Mouse (Mus musculus) CH12.LX (cell line): ENCODE measurements at regions not wholly inside any gene's neighbourhood (a gene's known extent, or its start where the extent isn't known, plus 50 kb on each side); places are given as distances from the start of the nearest gene placed in this dataset.
A peak's percentile ranks its signal among the peaks of the same experiment; 100 is the strongest.

Experiments
- DNase-seq: peaks from one replicate; pipeline ENCODE4 v3.0.0-alpha.2; 2013; ENCODE audit errors: extremely low read depth
- H3K27ac ChIP-seq: 2 replicates; pipeline ENCODE4 v1.5.1; 2012; ENCODE audit warnings: low read depth, mild to moderate bottlenecking, control low read depth, moderate library complexity; ENCODE audit not compliant: insufficient read depth
- H3K27me3 ChIP-seq: replicated peaks from 2 replicates; pipeline ENCODE3; 2012; ENCODE audit warnings: inconsistent platforms
- H3K36me3 ChIP-seq, 2 experiments: replicated peaks in 1 of 2; 2 replicates each; pipeline versions ENCODE3 to v1.6.1; 2012; ENCODE audit warnings: inconsistent platforms in 1 of 2, low read length in 1 of 2, mild to moderate bottlenecking in 1 of 2, mixed read lengths in 1 of 2, moderate library complexity in 1 of 2; ENCODE audit not compliant: control insufficient read depth in 1 of 2, insufficient read depth in 1 of 2
- H3K4me1 ChIP-seq, 2 experiments: 2 replicates each; pipeline ENCODE4 v1.6.1; 2012; ENCODE audit warnings: inconsistent platforms in 1 of 2, moderate library complexity in 1 of 2; ENCODE audit not compliant: insufficient read depth in 2 of 2, control insufficient read depth in 1 of 2
- H3K4me2 ChIP-seq: 2 replicates; pipeline ENCODE4 v1.6.1; 2012; ENCODE audit warnings: low read depth, mild to moderate bottlenecking, control low read depth; ENCODE audit not compliant: poor library complexity, insufficient read depth, severe bottlenecking
- H3K4me3 ChIP-seq, 3 experiments: fragments of 150-350 bp in 1 of 3; sonication (generic) in 1 of 3; replicated peaks in 1 of 3; 2 replicates each; pipeline versions ENCODE3 to v1.5.1; 2011 to 2012; ENCODE audit warnings: low read depth in 2 of 3, low read length in 2 of 3, mild to moderate bottlenecking in 2 of 3, moderate library complexity in 2 of 3, control low read depth in 1 of 3, improper control_type of control experiment in 1 of 3, inconsistent platforms in 1 of 3, mixed read lengths in 1 of 3; ENCODE audit not compliant: poor library complexity in 1 of 3
- H3K79me2 ChIP-seq: replicated peaks from 2 replicates; pipeline ENCODE4 v1.6.1; 2012; ENCODE audit warnings: mild to moderate bottlenecking, moderate library complexity; ENCODE audit not compliant: control insufficient read depth, poor library complexity, insufficient read depth, severe bottlenecking; ENCODE audit errors: extremely low read depth
- H3K9ac ChIP-seq: 2 replicates; pipeline ENCODE4 v1.6.1; 2012; ENCODE audit warnings: low read depth, mild to moderate bottlenecking, control low read depth, moderate library complexity; ENCODE audit not compliant: insufficient read depth
- H3K9me3 ChIP-seq: replicated peaks from 2 replicates; pipeline ENCODE3; 2012; ENCODE audit warnings: low read length, inconsistent platforms, mixed read lengths
- BHLHE40 ChIP-seq: IDR thresholded peaks from 2 replicates; pipeline ENCODE4 v1.6.1; 2011; ENCODE audit warnings: mild to moderate bottlenecking, low read depth, low read length, improper control_type of control experiment
- CHD2 ChIP-seq: IDR thresholded peaks from 2 replicates; pipeline ENCODE4 v1.6.1; 2011; ENCODE audit warnings: low read length, improper control_type of control experiment
- CTCF ChIP-seq, 2 experiments: IDR thresholded peaks in 1 of 2; conservative IDR thresholded peaks in 1 of 2; 2 replicates each; pipeline ENCODE4 v1.5.1; 2011 to 2012; ENCODE audit warnings: low read depth in 2 of 2, low read length in 2 of 2, improper control_type of control experiment in 1 of 2, inconsistent platforms in 1 of 2, mild to moderate bottlenecking in 1 of 2, moderate library complexity in 1 of 2
- E2F4 ChIP-seq: IDR thresholded peaks from 2 replicates; pipeline ENCODE4 v1.6.1; 2011; ENCODE audit warnings: low read depth, low read length, improper control_type of control experiment; ENCODE audit not compliant: insufficient replicate concordance
- ELF1 ChIP-seq: IDR thresholded peaks from 2 replicates; pipeline ENCODE4 v1.6.1; 2014; ENCODE audit warnings: low read depth, mild to moderate bottlenecking, inconsistent platforms, low read length, improper control_type of control experiment
- EP300 ChIP-seq: IDR thresholded peaks from 2 replicates; pipeline ENCODE4 v1.6.1; 2011; ENCODE audit warnings: low read length, improper control_type of control experiment
- ETS1 ChIP-seq: conservative IDR thresholded peaks from 2 replicates; pipeline ENCODE4 v1.6.1; 2012; ENCODE audit warnings: low read depth, mild to moderate bottlenecking, inconsistent platforms, low read length, improper control_type of control experiment, moderate library complexity
- MAZ ChIP-seq: IDR thresholded peaks from 2 replicates; pipeline ENCODE4 v1.6.1; 2012; ENCODE audit warnings: low read depth, mild to moderate bottlenecking, inconsistent platforms, low read length, improper control_type of control experiment, moderate library complexity
- MEF2A ChIP-seq: IDR thresholded peaks from 2 replicates; pipeline ENCODE4 v1.6.1; 2014; ENCODE audit warnings: low read depth, mild to moderate bottlenecking, inconsistent platforms, low read length, improper control_type of control experiment, borderline replicate concordance
- MXI1 ChIP-seq: IDR thresholded peaks from 2 replicates; pipeline ENCODE4 v1.6.1; 2011; ENCODE audit warnings: mild to moderate bottlenecking, low read depth, low read length, improper control_type of control experiment
- PAX5 ChIP-seq: IDR thresholded peaks from 2 replicates; pipeline ENCODE4 v1.6.1; 2012; ENCODE audit warnings: low read length, inconsistent platforms, mixed read lengths
- POLR2A ChIP-seq: IDR thresholded peaks from 2 replicates; pipeline ENCODE4 v1.6.1; 2011; ENCODE audit warnings: low read depth, mild to moderate bottlenecking, improper control_type of control experiment, low read length
- POLR2AphosphoS2 ChIP-seq: IDR thresholded peaks from 2 replicates; pipeline ENCODE4 v1.6.1; 2011; ENCODE audit warnings: low read depth, low read length, improper control_type of control experiment
- RAD21 ChIP-seq: IDR thresholded peaks from 2 replicates; pipeline ENCODE4 v1.6.1; 2011; ENCODE audit warnings: low read depth, mild to moderate bottlenecking, low read length, improper control_type of control experiment, moderate library complexity
- TCF12 ChIP-seq: IDR thresholded peaks from 2 replicates; pipeline ENCODE4 v1.6.1; 2014; ENCODE audit warnings: low read depth, mild to moderate bottlenecking, inconsistent platforms, low read length, improper control_type of control experiment
- UBTF ChIP-seq: IDR thresholded peaks from 2 replicates; pipeline ENCODE4 v1.6.1; 2012; ENCODE audit warnings: low read depth, mild to moderate bottlenecking, inconsistent platforms, low read length, improper control_type of control experiment, moderate library complexity
- USF1 ChIP-seq: IDR thresholded peaks from 2 replicates; pipeline ENCODE4 v1.6.1; 2014; ENCODE audit warnings: low read depth, mild to moderate bottlenecking, inconsistent platforms, low read length, improper control_type of control experiment
- USF2 ChIP-seq: conservative IDR thresholded peaks from 2 replicates; pipeline ENCODE4 v1.6.1; 2011; ENCODE audit warnings: low read depth, low read length, improper control_type of control experiment
- ZKSCAN1 ChIP-seq: IDR thresholded peaks from 2 replicates; pipeline ENCODE4 v1.6.1; 2012; ENCODE audit warnings: low read depth, inconsistent platforms, low read length, improper control_type of control experiment, borderline replicate concordance
- ZNF384 ChIP-seq: IDR thresholded peaks from 2 replicates; pipeline ENCODE4 v1.6.1; 2012; ENCODE audit warnings: low read depth, low read length, improper control_type of control experiment, inconsistent platforms
- dilution Hi-C: fragments of 300-500 bp; cut with MboI; formaldehyde crosslinking; loops from 2 replicates; pipeline ENCODE4 v1.14.3; 2020; ENCODE audit warnings: low sequenced_read_pairs; ENCODE audit not compliant: extremely low pct_unique_long_range_greater_than_20kb, extremely low pct_ligation_motif_present
- in situ Hi-C: fragments of 300-500 bp; cut with MboI; formaldehyde crosslinking; loops from 3 replicates; pipeline ENCODE4 v1.14.3; 2019; ENCODE audit warnings: low sequenced_read_pairs, low pct_ligation_motif_present, low pct_unique_long_range_greater_than_20kb, mixed read lengths

DNA sequence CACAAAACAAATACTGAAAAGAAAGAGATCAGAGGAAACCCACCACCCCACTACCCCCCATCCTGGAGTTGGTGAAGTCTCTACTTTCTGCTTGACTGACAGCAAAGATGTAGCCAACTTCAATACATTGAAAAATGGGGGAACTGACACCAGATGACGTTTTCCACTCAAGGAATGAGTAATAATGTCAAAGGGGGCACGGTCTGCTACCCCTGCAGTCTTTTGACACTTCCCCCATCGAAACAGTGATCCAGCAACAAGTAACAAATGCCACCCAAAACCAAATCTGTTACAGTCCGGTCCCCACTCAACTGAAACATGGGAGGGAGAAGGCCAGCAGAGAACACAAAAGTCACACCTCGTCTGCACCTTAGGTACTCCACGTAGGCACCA is 94.5 kb downstream of the Fasl start (continued):
- TF ChIP-seq MEF2A: peak; percentile 36; the same call in 1 of the 2 replicates
- 0 out of 2 replicates have a peak, but pooled peaks have one; percentile 52 for TF ChIP-seq MAZ
- no peak for TF ChIP-seq CTCF (conservative IDR thresholded peaks at IDR 0.05 in 1 of 2, IDR thresholded peaks at IDR 0.05 in 1 of 2; ENCODE audit: low read depth in 2 of 2, low read length in 2 of 2)
- no peak for TF ChIP-seq PAX5
- no peak for TF ChIP-seq POLR2A
- TF ChIP-seq, all 38 proteins: peak for 12

DNA sequence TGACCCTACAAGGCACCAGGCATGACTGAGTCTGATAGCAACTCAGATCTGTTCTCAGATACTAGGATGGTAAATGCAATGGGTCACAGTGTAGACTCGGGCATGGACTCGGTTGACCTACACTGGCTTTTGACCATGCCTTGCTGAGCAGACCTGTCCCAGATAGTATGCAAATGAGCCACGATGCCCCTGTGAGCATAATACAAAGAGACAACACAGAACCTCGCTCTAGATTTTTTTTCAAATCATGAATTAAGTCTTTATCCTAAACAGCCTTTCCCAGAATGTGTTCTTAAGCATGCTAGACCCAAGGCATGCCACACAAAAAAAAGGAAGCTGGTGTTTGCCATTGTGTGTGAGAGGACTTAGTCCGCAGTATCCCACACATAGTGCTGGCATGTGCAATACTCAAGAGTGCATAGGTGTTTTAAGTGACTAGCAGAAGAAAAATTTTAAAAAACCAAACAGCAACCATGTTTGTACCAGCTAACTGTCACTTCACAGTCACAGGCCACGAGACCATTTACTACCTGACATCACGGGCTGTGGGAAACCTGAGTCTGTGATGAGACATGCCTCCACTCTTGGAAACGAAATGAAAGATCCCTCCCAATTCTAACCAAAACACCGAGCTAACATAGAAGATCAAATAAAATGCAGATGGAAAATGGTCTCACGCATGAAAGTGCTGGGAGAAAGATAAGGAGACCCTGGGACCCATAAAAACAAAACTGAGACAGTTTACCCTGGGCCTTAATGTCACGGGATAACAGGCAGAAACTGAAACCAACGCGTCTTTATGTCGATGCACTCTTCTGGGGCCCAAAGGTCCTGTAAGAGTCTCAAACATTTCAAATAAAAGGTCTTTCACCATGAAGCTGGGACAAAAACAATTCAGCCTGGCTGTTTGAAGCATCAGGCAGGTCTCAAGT is 95.2 kb downstream of the Fasl start:
- dilution Hi-C loops (no loop called here), in situ Hi-C loops (no loop called here)
- Histone ChIP-seq H3K9ac (peak overlapping the region; percentile 28; the same call in 1 of the 2 replicates), H3K36me3 (no peaks in the 10 kb centered on the region), H3K4me1 (peaks cover 8 to 21% of the 10 kb centered on the region in 2 experiments), H3K27ac (no peak overlapping the region), H3K4me2 (peak overlapping the region; percentile 94), H3K79me2 (no peaks in the 10 kb centered on the region), H3K27me3 (no peaks in the 10 kb centered on the region), H3K4me3 (peak overlapping the region in 2 of 3 experiments; percentile 17 to 37), H3K9me3 (no peaks in the 10 kb centered on the region)
- DNase-seq: peak; percentile 43
- TF ChIP-seq POLR2A: no peak
- TF ChIP-seq BHLHE40: peak; percentile 65

DNA sequence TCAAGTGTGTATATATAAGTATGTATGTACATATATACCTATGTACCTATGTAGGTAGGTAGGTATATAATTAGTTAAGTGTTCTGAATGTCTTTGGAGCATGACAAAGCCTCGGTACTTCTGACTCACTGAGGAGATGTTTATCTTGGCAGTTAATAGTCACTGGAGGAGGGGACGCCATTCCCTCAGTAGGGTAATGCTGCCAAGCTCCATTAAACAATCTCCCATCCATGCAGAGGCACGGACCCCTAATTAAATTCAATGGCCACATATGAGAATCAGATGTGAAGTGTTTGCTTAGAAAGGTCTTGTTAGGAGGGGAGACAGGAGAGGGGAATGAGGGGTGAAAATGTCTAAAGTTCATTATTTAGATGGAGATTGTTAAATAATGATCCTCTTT is 99.3 kb downstream of the Fasl start:
- Histone ChIP-seq H3K4me1 (peaks cover 5 to 15% of the 10 kb centered on the region in 2 experiments), H3K27ac (no peak overlapping the region), H3K36me3 (no peaks in the 10 kb centered on the region), H3K4me3 (no peak overlapping the region), H3K9me3 (no peaks in the 10 kb centered on the region)
- DNase-seq: no peak
- no peak for TF ChIP-seq RAD21
- TF ChIP-seq USF1: no peak
- no peak for TF ChIP-seq POLR2A
- TF ChIP-seq ETS1: no peak
- no peak for TF ChIP-seq USF2
- no peak for TF ChIP-seq MXI1
- TF ChIP-seq E2F4: no peak
- TF ChIP-seq ZKSCAN1: no peak
- no peak for TF ChIP-seq ELF1
- no peak for TF ChIP-seq TCF12
- no peak for TF ChIP-seq ZNF384
- no peak for TF ChIP-seq UBTF
- TF ChIP-seq EP300: no peak
- no peak for TF ChIP-seq POLR2AphosphoS2
- no peak for TF ChIP-seq CHD2
- TF ChIP-seq, all 38 proteins: peak for 0
- dilution Hi-C loops (no loop called here), in situ Hi-C loops (loop anchor here (5.0 kb wide), 1 partner anchor 287 kb away; no protein-coding TSS in a partner anchor)
- Histone ChIP-seq H3K79me2 (no peaks in the 10 kb centered on the region), H3K27me3 (no peaks in the 10 kb centered on the region), H3K9ac (no peak overlapping the region), H3K4me2 (no peak overlapping the region)
